Mouse (Mus musculus): ENCODE data around the gene Mbtps2. TPM values are rescaled to one million over a fixed set of nuclear protein-coding genes. Genes with fewer than 3 reads are reported as not detected.

Mbtps2 gene
- polyA plus RNA-seq, 1 experiment from 2014 or later: 8.8 TPM

- no peaks in the 10 kb centered on the region for H3K27me3 ChIP-seq (replicated peaks; ENCODE audit: insufficient read depth, low read length)
- peak; percentile 61 for DNase-seq (ENCODE audit: low spot score)
- no peak overlapping the region for H3K9ac ChIP-seq (replicated peaks; ENCODE audit: low read depth)
- H3K4me1 ChIP-seq (ENCODE audit: insufficient read depth, low read depth, low read length): no peaks in the 10 kb centered on the region; the same call in 1 of the 2 replicates
- TF ChIP-seq CTCF (IDR thresholded peaks at IDR 0.05) (peak; percentile 72), EP300 (IDR thresholded peaks at IDR 0.05) (no peak)
- no peaks in the 10 kb centered on the region for H3K36me3 ChIP-seq (ENCODE audit: insufficient read depth, low read length)
- no peak overlapping the region for H3K27ac ChIP-seq (ENCODE audit: low read length)
- no peak for ATAC-seq
- no peaks in the 10 kb centered on the region for H3K9me3 ChIP-seq (ENCODE audit: low read length)
- no peak overlapping the region for H3K4me2 ChIP-seq (replicated peaks; ENCODE audit: low read depth, low read length)
- WGBS: 50% methylated on average over 2 of the region's 2 CpGs
- H3K4me3 ChIP-seq (ENCODE audit: low read depth, low read length): no peak overlapping the region
Observed at GRCm38 (mm10) chrX:157486765-157487164, 111.8 kb downstream of the Mbtps2 start.

Other genes with a start within 250 kb of the Mbtps2 start
- gene Phex, start 183.4 kb downstream of the Mbtps2 start, polyA plus RNA-seq (2015; fragmentation: Nextera tagmentation; extraction: Ambion mirVana): 4.0 and 5.5 TPM in 2 replicates
- 52.8 and 55.8 TPM in 2 replicates for gene Sms, start 106.4 kb downstream of the Mbtps2 start, polyA plus RNA-seq (2015; fragmentation: Nextera tagmentation; extraction: Ambion mirVana)
- gene Yy2, start 29.7 kb downstream of the Mbtps2 start, polyA plus RNA-seq (2015; fragmentation: Nextera tagmentation; extraction: Ambion mirVana): 1.6 and 2.7 TPM in 2 replicates
- gene Smpx, start 100.2 kb upstream of the Mbtps2 start, polyA plus RNA-seq (2015; fragmentation: Nextera tagmentation; extraction: Ambion mirVana): 12.4 and 13.4 TPM in 2 replicates
- gene Klhl34, start 219.7 kb upstream of the Mbtps2 start, polyA plus RNA-seq (2015; fragmentation: Nextera tagmentation; extraction: Ambion mirVana): 0.06 and 0.13 TPM in 2 replicates